Mouse (Mus musculus) CD4-positive naive resting alpha-beta T cell, adult 76 days (primary cell): Measurements from ENCODE around the gene Mdh1b. TPM values are rescaled to one million over a fixed set of nuclear protein-coding genes. Genes with fewer than 3 reads are reported as not detected.

Source experiments
- total RNA-seq: library from RNA; stranded (reverse); gene quantifications from one replicate; pipeline ENCODE4 v1.2.4, GENCODE M21; 2023

The Mdh1b gene
- total RNA-seq, result not detected

GRCm38 (mm10) chr1:63730240-63730771, at the start of gene Mdh1b, which contains the start of gene Fastkd2:
Gene Mdh1b (minus strand): TSS chr1:63730318.
Gene Fastkd2 (plus strand): TSS chr1:63730614.

DNA sequence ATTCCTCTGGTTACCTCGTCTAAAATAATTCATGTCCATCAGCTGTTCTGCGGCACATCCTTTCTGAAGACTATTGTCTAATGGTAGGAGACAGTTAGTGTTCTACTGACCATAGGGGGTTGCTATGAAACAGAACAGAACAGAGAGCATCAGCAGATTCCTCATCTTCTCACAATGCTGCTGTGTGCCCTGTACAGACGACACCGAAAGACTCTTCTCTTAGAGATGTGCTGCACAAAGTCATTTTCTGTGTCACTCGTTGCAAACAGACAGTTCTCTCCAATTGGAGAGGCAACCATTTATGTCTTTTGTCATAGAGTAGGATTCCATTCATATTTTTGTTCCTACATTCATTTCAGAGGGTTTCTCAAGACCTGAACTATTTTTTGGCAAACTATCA, 39.0 kb upstream of the Mdh1b start, which contains the start of gene 4933402D24Rik:
Gene 4933402D24Rik (minus strand): TSS at position 101 of the 400 bp plus-strand sequence.

DNA sequence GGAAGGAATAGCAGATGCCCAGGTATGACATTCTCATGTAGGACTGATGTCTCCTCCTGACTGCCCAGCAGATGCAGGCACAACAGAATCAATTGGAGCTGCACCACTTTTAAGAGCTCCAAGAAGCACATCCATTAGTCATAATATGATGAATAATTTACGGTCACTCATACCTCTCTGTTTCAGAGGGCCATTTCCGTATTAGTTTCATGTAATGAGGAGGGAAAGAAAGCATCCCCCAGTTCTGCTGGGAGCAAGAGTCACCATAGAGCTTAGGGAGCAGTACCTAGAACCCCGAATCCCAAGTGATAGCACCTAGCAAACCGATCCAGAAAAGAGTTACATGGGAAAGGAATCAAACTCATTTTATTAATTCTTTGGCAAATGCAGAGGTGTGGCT, 43.3 kb downstream of the Mdh1b start, which contains the start of gene Dytn:
Gene Dytn (minus strand): TSS at position 101 of the 400 bp plus-strand sequence.

Other genes starting within 250 kb of the Mdh1b start
- gene Gm39653, start 114.3 kb downstream of the Mdh1b start, total RNA-seq, result not detected
- not detected for gene Dytn, start 43.4 kb downstream of the Mdh1b start, total RNA-seq
- 26.2 TPM for gene Fastkd2, start 296 bp upstream of the Mdh1b start, total RNA-seq
- not detected for gene 4933402D24Rik, start 38.9 kb upstream of the Mdh1b start, total RNA-seq